Mouse (Mus musculus): ENCODE results near the gene Git1. TPM values are rescaled to one million over a fixed set of nuclear protein-coding genes. Genes with fewer than 3 reads are reported as not detected.

The Git1 gene
- total and polyA plus RNA-seq, 3 experiments, result 53.3 to 59.4 (median 54.0) TPM

GRCm38 (mm10) chr11:77529644-77530043 is 36.3 kb downstream of the Git1 start:
- no peak overlapping the region for H3K27ac ChIP-seq
- H3K4me1 ChIP-seq (ENCODE audit: control insufficient read depth, insufficient read depth, low read length), result no peaks in the 10 kb centered on the region
- H3K27me3 ChIP-seq (ENCODE audit: control insufficient read depth, insufficient read depth, low read length), result no peaks in the 10 kb centered on the region
- H3K36me3 ChIP-seq (ENCODE audit: control insufficient read depth, insufficient read depth, low read length), result no peaks in the 10 kb centered on the region
- WGBS, result 70% methylated on average over 3 of the region's 3 CpGs
- DNase-seq, result no peak
- no peaks in the 10 kb centered on the region for H3K79me2 ChIP-seq (replicated peaks; ENCODE audit: control insufficient read depth, insufficient read depth, low read length)
- H3K4me3 ChIP-seq, result no peak overlapping the region
- intact Hi-C loops (cut with DNase I), result no loop called here
- H3K9ac ChIP-seq (ENCODE audit: low read depth, low read length), result no peak overlapping the region
- TF ChIP-seq CTCF (IDR thresholded peaks at IDR 0.05) (no peak), EP300 (IDR thresholded peaks at IDR 0.05; ENCODE audit: insufficient read depth, low read depth, low read length) (no peak), POLR2A (IDR thresholded peaks at IDR 0.05; ENCODE audit: insufficient read depth, low read depth, low read length) (no peak)

DNA sequence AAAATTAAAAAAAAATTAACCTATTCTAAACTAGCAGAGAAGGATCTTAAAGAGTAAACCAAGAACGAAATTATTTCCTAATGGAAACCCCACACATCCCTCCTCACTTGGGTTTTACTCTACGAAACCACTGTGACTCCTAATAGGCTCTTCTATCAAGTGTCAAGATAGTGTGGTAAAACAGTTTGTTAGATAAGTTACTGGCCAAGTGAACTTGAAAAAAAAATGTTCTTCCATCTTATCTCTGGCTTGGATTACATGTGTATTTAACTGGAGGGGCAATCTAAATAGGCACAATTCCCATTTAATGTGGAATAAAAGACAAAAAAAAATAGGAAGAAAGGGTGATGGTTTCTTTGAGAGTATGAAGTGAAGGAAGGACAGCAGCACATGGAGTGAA is 37.5 kb downstream of the Git1 start:
- H3K27ac ChIP-seq, result no peak overlapping the region
- no peak for TF ChIP-seq EP300 (IDR thresholded peaks at IDR 0.05; ENCODE audit: insufficient read depth, low read depth, low read length)
- no peak for TF ChIP-seq CTCF (IDR thresholded peaks at IDR 0.05)
- no peak for TF ChIP-seq POLR2A (IDR thresholded peaks at IDR 0.05; ENCODE audit: insufficient read depth, low read depth, low read length)
- no peaks in the 10 kb centered on the region for H3K27me3 ChIP-seq (ENCODE audit: control insufficient read depth, insufficient read depth, low read length)
- no peak overlapping the region for H3K9ac ChIP-seq (ENCODE audit: low read depth, low read length)
- H3K79me2 ChIP-seq (replicated peaks; ENCODE audit: control insufficient read depth, insufficient read depth, low read length), result no peaks in the 10 kb centered on the region
- no peak overlapping the region for H3K4me3 ChIP-seq
- H3K4me1 ChIP-seq (ENCODE audit: control insufficient read depth, insufficient read depth, low read length), result no peaks in the 10 kb centered on the region
- intact Hi-C loops (cut with DNase I), result no loop called here
- WGBS, result 78% methylated on average over 2 of the region's 2 CpGs
- no peaks in the 10 kb centered on the region for H3K36me3 ChIP-seq (ENCODE audit: control insufficient read depth, insufficient read depth, low read length)
- DNase-seq, result no peak

DNA sequence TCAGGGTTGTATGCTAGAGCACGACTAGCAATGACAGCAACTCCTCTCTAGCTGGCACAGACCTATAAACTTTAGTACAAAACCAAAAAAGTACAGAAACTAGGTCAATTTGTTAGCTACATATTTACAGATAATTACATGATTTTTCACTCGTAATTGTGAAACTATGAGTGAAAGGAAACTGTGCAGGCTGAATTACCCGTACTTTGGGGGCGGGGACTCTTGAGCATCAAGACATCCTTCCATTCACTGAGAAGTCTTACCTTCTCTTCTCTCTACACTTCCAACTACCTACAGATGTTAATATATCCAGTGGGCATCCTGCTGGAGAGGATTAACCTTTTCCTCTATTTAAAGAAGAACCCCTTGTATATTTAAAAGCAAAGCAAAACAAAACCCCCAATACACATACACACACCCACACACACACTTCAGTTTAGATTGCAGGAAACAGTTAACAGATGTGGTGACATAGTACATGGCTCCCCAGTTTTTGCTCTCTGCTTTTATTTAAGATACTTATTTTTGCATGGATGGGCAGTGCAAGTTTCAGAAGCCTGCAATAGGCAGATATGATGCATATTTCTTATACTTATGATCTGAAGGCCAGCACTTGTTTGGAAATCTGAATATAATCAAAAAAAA is 39.0 kb downstream of the Git1 start:
- 83% methylated on average over 4 of the region's 4 CpGs for WGBS
- Histone ChIP-seq H3K4me3 (no peak overlapping the region), H3K27ac (no peak overlapping the region), H3K79me2 (replicated peaks; ENCODE audit: control insufficient read depth, insufficient read depth, low read length) (no peaks in the 10 kb centered on the region), H3K27me3 (ENCODE audit: control insufficient read depth, insufficient read depth, low read length) (no peaks in the 10 kb centered on the region), H3K4me1 (ENCODE audit: control insufficient read depth, insufficient read depth, low read length) (no peaks in the 10 kb centered on the region), H3K36me3 (ENCODE audit: control insufficient read depth, insufficient read depth, low read length) (no peaks in the 10 kb centered on the region), H3K9ac (ENCODE audit: low read depth, low read length) (no peak overlapping the region)
- TF ChIP-seq EP300 (IDR thresholded peaks at IDR 0.05; ENCODE audit: insufficient read depth, low read depth, low read length) (no peak), CTCF (IDR thresholded peaks at IDR 0.05) (no peak), POLR2A (IDR thresholded peaks at IDR 0.05; ENCODE audit: insufficient read depth, low read depth, low read length) (no peak)
- intact Hi-C loops (cut with DNase I), result no loop called here
- no peak for DNase-seq

DNA sequence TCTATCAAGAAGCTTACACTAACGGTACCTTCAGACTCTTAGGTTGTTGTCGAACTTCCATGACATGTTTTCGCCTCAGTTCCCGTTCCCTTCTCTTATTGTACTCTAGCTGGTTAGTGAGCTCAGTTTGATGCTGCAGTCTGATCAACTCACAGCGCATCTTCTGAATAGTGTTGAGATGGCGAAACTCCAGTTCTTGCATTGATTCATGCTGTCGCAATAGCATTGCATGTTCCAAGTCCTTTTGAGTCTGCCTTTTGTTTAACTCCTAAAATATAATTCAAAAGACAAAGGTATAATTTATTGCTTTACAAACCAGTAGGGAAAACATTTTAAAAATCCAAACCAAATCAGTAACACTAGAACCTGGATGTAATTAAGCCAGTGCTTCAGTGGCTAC is 51.9 kb downstream of the Git1 start:
- Histone ChIP-seq H3K9ac (ENCODE audit: low read depth, low read length) (no peak overlapping the region), H3K4me3 (no peak overlapping the region), H3K4me1 (ENCODE audit: control insufficient read depth, insufficient read depth, low read length) (no peaks in the 10 kb centered on the region), H3K36me3 (ENCODE audit: control insufficient read depth, insufficient read depth, low read length) (peaks cover 8% of the 10 kb centered on the region), H3K27me3 (ENCODE audit: control insufficient read depth, insufficient read depth, low read length) (no peaks in the 10 kb centered on the region), H3K27ac (no peak overlapping the region), H3K79me2 (replicated peaks; ENCODE audit: control insufficient read depth, insufficient read depth, low read length) (no peaks in the 10 kb centered on the region)
- WGBS, result 95% methylated on average over 7 of the region's 7 CpGs
- no peak for TF ChIP-seq CTCF (IDR thresholded peaks at IDR 0.05)
- no peak for TF ChIP-seq EP300 (IDR thresholded peaks at IDR 0.05; ENCODE audit: insufficient read depth, low read depth, low read length)
- no peak for TF ChIP-seq POLR2A (IDR thresholded peaks at IDR 0.05; ENCODE audit: insufficient read depth, low read depth, low read length)
- no peak for DNase-seq
- intact Hi-C loops (cut with DNase I), result loop anchor here (5.0 kb wide), 1 partner anchor 37 kb away; no protein-coding TSS in a partner anchor

Other genes starting within 250 kb of the Git1 start
- 100 to 1,000 TPM; 207 to 213 TPM for gene Coro6, start 31.2 kb upstream of the Git1 start, total RNA-seq (2021)
- gene Coro6, start 31.2 kb upstream of the Git1 start, polyA plus RNA-seq (2012; rRNA removed), result 482 and 483 TPM in 2 replicates
- 10 to 100 TPM in 1 of 2 experiments, 1 to 10 TPM in 1; 9.2 to 10.6 TPM for gene Ankrd13b, start 3.9 kb upstream of the Git1 start, total RNA-seq (2021)
- gene Ankrd13b, start 3.9 kb upstream of the Git1 start, polyA plus RNA-seq (2012; rRNA removed), result 19.4 and 20.3 TPM in 2 replicates
- 1 to 10 TPM; 2.4 to 2.9 TPM for gene Abhd15, start 21.6 kb downstream of the Git1 start, total RNA-seq (2021)
- gene Abhd15, start 21.6 kb downstream of the Git1 start, polyA plus RNA-seq (2012; rRNA removed), result 1.4 and 2.0 TPM in 2 replicates
- 1 to 10 TPM; 8.3 to 9.8 TPM for gene Trp53i13, start 22.4 kb downstream of the Git1 start, total RNA-seq (2021)
- 13.5 and 14.2 TPM in 2 replicates for gene Trp53i13, start 22.4 kb downstream of the Git1 start, polyA plus RNA-seq (2012; rRNA removed)
- gene Gm10392, start 25.6 kb downstream of the Git1 start, total RNA-seq (2021), result not detected
- 0.06 TPM in 1 of 2 replicates, not detected in the other for gene Gm10392, start 25.6 kb downstream of the Git1 start, polyA plus RNA-seq (2012; rRNA removed)
- gene Taok1, start 114.3 kb downstream of the Git1 start, total RNA-seq (2021), result 10 to 100 TPM; 50.9 to 56.8 TPM
- gene Taok1, start 114.3 kb downstream of the Git1 start, polyA plus RNA-seq (2012; rRNA removed), result 7.8 and 18.2 TPM in 2 replicates
- gene Nufip2, start 192.6 kb downstream of the Git1 start, total RNA-seq (2021), result 10 to 100 TPM; 44.8 to 47.6 TPM
- gene Nufip2, start 192.6 kb downstream of the Git1 start, polyA plus RNA-seq (2012; rRNA removed), result 11.4 and 14.7 TPM in 2 replicates
- not detected for gene Cryba1, start 231.7 kb downstream of the Git1 start, total RNA-seq (2021)
- not detected in 2 replicates for gene Cryba1, start 231.7 kb downstream of the Git1 start, polyA plus RNA-seq (2012; rRNA removed)